Mouse (Mus musculus): Measurements from ENCODE around the gene Ipo13.

Ipo13 gene

DNA sequence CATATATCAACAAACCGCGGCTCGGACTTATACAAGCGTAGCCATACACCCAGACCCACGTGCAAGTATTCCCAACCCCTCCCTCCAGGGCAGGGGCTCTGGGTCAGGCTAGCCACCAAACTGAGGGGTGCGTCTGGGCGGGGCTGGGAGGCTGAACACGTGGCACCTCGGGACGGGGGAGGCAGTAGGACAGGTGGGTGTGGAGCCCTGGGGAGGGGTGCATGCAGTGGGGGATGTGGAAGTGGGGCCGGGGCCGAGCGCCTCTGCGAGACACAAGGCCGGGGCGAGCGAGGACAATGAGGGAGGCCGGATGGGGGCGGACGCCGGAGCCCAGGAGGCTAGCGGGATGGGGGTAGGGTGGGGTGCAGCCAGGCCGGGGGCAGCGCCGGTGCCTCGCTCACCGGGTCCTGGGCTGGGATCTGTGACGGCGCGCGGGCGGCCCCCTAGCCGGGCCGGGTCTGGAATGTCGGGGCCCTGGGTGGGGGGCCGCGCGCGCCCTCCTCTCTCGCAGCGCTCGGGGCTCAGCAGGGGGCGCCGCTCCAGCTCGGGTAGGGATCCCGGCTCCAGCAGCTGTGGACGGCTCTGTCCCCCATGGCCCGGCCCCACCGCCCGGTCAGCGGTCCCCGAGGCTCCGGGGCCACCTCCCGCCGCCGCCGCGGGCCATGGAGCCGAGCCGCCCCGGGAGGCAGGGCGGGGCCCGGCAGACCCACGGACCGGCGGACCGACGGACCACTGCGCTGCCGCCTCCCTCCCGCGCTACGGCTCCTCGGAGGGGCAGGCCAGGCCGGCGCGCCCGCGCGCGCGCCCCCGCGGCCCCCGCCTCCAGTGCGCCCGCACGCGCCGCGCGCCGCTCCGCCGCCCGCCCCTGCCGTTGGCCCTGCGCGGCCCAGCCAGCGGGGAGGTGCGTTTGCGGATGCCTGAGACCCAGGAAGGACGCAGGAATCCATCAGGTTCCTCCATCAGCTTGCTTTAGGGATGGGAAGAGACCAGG, 31.8 kb downstream of the Ipo13 start, which contains the start of gene B4galt2:
B4galt2 (minus strand) TSS at position 787 of the 991 bp plus-strand sequence.
- DNase-seq (ENCODE audit: low spot score) = peak; percentile 63

DNA sequence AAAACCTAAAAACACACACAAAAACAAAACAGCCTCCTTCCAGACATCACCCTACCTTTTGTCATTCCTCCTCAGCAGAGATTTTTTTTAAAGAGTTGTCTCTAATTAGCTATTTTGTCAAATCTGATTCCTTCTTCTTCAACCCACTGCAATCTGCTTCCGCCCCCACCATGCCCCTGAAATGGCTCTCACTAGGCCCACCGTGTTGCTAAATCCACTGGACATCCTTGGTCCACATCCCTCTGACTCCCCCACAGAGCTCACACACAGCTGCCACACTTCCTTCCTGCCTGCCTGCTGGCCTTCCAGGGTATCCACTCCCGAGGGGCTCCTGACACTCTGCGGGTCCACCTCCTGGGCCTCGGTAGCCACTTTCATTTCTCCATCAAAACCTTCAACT, 36.1 kb downstream of the Ipo13 start:
- DNase-seq (ENCODE audit: low spot score) = no peak

DNA sequence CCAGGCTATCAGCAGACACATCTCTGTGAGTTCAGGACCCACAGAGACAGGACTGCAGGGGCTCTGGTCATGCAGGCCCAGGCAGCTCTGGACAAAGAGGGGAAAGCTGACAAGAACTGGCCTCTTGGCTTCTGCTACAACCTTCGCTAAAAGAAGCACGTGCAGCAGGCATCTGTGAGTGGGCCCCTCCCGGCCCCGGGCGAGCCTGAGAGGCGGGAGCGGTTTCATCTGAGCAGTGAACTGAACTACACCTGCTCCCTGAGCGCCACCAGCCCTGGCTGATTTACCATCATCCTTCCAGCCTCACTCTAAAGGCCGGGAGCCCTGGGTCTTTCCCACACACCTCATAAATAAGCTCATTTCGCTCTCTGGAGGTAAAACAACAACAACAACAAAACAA, 36.5 kb downstream of the Ipo13 start:
- no peak for DNase-seq (ENCODE audit: low spot score)

DNA sequence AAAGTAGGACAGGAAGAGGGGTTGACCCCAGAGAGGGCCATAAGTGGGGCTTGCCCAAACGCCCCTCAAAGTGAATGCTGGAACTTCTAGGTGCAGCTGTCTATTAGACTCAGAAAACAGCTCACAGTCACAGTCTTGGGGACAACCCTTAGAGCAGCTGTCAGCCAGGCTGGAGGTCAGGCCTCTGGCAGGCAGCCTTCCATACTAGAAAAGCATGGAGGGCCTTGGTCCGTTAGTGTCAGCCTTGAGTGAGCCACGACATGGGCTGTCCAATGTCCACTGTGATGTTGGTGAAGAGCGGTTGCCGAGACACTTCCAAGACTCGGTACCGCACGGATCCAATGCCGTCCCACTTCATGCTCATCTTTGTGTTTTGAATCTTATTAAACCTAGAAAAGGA, 41.2 kb downstream of the Ipo13 start:
- DNase-seq (ENCODE audit: low spot score) = no peak

DNA sequence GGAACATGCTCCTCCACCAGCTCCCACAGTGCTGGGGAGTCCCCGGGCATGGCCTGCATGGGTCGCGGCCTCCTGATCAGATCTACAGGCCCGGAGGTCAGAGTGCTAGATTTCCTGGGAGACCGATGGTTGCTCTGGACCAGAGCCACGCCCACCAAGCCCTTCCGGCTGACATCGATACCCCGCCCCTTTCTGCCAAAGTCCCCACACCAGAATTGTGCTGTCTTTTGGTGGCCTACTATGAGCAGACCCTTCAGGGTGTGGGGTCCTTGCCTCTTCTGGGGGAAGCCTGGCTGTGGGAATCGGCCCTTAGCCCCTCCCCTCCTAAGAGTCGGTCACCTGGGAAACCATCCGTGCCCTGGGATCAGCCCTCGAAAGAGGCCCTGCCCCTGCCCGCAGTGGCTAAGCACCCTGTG, 42.3 kb downstream of the Ipo13 start, which contains the start of gene Ccdc24:
Ccdc24 (minus strand) TSS at position 87 of the 416 bp plus-strand sequence.
- DNase-seq (ENCODE audit: low spot score) = no peak

DNA sequence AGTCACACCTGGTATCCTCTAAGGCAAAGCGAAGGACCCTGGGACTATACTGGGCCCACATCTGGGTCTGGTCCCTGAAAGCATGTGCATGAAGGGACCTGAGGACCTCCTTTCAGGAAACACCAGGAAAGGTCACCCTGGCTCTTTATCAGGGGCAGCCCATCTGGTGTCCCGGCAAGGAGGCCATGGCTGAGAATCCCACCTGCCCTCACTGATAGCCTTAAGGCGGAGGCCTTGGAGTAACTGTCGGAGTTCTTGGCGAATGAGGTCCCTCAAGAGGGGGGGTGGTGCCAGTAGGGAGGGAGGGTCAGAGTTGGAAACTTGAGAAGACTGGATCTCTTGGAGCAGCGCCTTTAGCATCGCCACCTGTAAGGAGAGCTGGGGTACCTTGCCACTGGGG, 43.0 kb downstream of the Ipo13 start:
- DNase-seq (ENCODE audit: low spot score) = no peak

DNA sequence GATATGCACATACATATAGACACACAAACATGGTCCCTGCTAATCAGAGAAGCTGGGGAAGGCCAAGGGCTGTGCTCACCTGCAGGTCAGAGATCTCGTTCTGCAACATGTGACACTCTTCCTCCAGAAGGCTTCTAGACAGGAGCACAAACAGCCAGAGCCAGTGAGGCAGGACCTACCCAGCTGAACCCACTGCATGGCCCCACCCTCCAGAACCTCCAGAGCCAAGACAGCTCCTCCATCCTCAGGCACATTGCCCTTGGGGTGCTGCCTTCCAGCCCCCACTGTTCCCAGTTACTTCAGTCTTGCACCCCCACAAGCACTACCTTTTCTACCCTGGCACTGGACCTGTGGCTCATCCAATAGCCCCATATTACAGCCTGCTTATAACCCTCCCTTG, 44.4 kb downstream of the Ipo13 start:
- no peak for DNase-seq (ENCODE audit: low spot score)

DNA sequence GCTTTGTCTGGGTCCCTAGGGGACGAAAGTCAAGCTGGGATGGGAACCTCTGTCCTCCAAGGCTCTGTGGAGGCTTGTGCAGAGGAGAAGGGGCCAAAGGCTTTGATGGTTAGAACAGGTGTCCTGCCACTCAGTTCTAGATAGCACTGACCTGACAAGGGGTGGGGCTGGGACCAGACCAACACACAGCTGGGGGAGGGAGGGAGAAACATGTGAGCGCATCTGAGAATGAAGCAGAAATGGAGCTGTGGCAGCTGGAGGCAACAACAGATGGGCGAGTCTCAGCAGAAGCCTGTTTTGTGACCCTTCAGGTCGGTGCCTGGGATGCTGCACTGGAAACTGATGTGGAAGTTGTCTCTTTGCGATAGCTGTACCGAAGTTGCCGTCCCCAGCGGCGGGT, 45.5 kb downstream of the Ipo13 start:
- no peak for DNase-seq (ENCODE audit: low spot score)

DNA sequence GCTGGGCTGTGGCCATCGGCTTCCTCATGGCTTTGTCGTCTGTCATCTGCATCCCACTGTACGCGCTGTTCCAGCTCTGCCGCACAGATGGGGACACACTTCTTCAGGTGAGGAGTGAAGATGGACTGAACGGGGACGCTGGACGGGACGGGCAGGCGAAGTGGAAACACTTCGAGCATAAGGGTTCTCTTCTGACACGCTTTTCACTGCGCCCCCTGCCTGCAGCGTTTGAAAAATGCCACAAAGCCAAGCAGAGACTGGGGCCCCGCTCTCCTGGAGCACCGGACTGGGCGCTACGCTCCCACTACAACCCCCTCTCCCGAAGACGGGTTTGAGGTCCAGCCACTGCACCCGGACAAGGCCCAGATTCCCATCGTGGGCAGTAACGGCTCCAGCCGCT, 47.0 kb downstream of the Ipo13 start:
- peak; percentile 60 for DNase-seq (ENCODE audit: low spot score)

DNA sequence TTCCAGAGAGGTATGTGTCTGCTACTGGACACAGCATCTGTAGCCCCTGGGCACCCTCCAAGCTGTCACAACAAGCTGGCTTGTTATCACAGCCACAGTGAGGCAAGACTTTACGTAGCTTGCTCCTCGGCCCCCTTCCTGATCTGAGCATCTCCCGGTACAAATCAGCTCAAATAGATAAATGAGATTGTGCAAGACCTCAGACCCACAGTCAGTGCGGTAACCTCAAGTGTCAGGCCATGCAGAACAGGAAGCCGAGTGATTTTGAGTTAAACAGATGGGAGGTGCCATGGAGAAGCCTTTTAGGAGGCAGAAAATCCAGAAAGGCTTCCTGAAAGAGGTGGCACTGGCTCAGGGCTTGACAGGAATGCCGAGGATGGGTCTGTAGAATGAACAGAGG, 47.8 kb downstream of the Ipo13 start:
- no peak for DNase-seq (ENCODE audit: low spot score)

DNA sequence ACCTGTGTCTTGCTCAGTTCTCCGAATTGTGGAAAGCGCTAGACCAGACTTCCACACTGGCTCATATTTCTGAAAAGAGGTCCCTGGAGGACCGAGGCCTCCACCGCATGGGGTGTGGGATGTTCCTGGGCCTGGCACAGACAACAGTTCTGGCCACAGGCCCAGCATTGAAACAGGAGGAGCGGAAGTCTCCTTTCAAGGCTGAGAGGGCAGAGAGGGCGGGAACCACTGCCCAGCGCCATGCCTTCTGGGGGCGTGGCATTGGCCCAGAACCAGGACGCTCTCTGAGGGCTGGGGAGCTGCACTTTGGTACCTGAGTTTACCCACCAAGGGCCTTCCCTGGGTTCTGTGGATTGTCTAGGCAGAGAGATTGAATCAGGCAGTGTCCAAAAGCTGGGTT, 48.7 kb downstream of the Ipo13 start:
- no peak for DNase-seq (ENCODE audit: low spot score)

DNA sequence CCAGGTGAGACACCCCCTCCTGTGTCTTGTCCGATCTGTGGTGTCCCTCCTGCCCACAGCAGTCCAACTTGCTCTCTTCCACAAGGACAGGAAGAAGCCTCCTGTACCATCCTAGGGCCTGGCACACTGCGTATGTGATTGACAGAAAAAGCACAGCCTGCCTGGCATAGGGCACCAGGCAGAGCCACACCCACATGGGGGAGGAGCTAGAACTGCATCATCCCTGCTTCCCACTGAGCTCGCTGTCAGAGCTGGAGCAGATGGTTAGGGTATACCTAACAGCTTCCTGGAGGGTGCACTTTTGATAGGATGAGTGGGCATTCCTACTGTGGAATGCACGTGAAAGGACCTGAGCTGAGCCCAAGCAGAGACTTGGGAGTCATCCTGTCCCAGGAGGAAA, 52.0 kb downstream of the Ipo13 start:
- DNase-seq (ENCODE audit: low spot score) = peak; percentile 73

DNA sequence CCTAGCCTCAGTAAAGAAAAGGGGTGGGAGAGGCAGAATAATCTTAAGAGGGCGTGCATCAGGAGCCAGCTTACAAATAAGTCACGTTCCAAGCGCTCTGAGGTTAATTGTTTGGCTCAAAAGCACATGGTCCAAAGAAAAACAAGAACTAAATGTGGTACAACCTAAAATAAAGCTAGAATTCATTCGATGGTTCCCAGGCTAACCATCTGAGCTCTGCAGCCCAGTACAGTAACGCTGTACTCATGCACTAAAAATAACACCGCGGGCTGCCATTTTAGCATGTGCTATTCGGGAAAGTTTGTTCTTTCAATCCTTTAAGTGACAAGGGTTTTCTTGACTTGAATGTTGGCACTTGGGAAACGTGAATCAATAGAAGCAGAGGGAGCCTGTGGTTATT, 54.2 kb downstream of the Ipo13 start:
- no peak for DNase-seq (ENCODE audit: low spot score)

DNA sequence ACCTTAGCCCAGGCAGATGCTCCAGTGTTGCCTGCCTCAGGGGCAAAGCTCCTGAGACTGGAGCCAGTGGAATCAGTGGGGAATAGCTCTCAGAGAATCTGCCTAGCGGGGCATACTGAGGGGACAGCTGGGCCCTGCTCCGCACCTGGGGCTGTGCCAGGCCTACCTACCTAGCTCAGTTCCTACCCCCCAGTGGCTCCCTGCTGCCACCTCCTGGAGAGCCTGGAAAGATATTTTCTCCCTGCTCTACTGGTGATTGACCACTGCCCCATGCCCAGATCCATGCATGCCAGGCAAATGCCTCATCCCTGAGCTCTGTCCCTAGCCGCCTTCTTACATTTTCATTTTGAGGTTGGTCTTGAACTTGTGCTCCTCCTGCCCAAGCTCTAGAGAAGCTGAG, 56.0 kb downstream of the Ipo13 start:
- DNase-seq (ENCODE audit: low spot score) = peak; percentile 73

DNA sequence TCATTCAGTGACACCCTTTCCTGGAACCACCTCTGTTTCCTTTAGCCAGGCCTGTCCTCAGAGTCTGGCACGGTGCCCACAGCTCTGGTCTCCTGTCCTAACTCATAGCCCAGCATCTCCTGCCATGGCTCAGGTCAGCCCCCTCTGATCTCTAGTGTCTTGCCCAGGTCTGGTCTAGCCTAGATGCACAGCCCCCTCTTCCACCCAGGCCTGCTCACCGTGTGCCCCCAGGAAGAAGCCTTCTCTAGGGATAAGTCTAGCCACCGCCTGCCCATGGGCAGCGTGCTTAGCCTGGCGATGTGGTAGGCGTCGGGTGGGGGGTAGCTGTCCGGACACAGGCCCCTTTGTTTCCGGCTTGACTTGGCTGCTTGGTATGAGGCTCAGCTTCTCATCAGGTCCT, 59.7 kb downstream of the Ipo13 start:
- DNase-seq (ENCODE audit: low spot score) = peak; percentile 64

DNA sequence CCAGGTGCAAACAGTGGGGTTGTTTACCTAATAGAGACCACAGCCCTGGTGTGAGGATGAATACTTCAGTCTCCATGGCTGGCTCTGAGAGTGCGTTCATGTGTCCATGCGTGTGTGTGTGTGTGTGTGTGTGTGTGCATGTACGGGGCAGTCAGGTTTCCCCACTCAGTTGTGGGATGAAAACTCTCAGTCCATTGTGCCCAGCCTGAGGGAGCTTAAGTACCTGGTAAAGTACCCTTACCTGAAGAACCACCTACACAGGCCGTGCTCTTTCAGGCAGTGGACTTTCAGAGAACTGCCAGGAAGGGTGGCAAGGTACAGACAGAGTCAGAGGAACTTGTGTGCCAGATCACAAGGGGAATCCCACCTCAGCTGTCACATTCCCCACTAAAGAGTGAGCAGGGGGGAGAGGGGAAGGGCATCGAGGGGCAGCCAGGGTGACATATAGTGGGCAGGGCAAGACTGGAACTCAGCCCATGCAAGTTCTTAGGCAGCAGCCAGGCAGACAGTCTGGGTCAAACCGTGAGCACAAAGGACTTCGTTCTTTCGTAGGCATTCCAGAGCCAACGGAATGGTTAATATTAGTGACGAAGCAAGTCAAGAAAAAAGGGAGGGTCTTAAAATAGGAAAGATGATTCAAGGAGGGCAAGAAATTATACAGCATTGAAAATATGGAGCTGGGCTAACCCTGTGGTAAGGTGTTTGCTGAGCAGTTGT, 62.5 kb downstream of the Ipo13 start:
- no peak for DNase-seq (ENCODE audit: low spot score)

DNA sequence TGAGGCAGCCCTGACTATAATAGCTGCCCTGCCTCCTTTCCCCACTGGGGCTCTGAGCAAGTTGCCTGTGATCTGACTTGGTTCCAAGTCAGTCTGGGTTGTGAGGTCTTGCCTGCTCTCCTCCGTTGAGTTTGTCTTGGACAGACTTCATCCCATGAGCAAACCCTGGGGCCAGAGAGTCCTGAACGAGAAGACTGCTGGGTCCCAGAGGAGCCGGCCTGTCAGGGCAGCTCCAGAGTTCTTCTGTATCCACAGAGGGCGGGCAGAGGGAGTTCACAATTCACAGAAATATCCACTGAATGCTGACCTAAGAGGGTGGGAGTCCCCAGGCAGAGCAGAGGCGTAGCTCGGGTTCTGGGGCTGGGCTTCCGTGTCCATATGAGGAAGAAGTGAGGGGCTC, 63.9 kb downstream of the Ipo13 start:
- DNase-seq (ENCODE audit: low spot score) = no peak

DNA sequence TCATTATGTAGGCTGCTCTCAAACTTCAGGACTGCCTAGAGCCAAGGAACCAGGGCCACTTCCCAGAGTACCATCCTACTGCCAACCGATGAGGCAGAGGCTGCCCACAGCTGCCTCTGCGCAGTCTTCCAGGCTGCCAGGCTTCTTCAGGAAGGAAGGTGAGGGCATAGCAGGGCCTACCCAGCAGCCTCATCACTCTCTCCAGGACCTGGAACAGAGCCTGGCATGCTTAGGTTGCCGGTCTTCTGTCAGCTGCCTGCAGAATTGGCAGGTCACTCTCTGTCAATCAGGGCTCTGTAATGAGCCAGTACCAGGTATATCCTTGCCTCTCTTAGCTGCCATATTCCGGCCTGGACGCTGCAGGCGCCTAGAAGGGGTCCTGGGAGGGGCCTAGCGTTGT, 64.6 kb downstream of the Ipo13 start:
- DNase-seq (ENCODE audit: low spot score) = no peak

DNA sequence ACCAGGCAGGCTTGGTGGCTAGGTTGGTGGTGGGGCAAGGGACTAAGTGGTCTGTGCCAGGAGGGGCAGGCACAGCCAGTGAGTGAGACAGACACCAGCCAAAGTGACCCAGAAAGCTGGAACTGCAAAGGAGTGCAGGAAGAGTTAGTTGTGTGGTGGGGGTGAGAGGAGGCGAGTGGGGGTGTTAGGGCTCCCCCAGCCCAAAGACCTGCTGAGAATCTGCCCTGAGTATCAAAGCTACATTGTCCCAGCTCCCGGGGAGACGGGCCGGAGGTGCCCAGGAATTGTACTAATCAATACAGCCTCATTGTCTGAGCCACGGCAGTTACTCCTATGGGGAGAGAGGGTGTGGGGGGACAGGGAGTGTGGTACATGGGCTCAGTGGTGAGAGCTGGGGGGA, 65.3 kb downstream of the Ipo13 start:
- no peak for DNase-seq (ENCODE audit: low spot score)

DNA sequence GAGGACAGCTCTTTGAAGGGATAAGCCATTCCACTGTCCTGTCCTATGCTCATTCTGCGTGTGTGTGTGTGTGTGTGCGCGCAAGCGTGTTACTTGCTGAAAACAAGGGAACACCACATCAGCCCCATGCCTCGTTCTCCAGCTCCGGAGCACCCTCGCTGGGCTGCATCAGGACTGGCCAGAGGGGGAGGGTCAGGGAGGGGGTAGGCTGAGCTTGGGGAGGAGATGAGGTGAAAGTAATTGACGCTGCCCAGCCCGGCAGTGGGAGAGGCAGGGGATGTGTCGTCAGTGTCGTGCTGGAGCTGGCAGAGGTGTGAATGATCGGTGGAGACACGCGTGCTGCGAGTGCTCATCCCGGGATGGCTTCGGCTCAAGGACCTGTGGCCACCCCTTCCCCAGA, 65.7 kb downstream of the Ipo13 start:
- no peak for DNase-seq (ENCODE audit: low spot score)

DNA sequence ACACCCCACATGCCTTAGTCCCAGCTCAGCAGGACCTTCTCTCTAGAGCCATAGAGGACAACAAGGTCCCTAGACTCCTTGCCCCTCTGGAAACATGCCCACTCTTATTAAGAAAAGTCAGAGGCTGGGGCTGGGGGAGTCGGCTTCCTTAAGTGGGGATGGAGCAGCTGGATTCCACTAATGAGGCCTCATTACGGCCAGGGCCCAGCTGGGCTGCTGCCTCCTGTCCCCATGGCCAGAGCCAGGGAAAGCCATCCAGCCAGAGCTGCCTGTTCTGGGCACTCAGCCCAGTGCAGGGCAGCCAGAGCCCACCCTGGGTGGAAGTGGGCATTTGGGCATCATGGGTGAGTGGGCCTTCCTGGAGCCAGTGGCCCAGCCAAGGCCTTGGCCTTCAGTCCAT, 67.8 kb downstream of the Ipo13 start:
- DNase-seq (ENCODE audit: low spot score) = no peak

DNA sequence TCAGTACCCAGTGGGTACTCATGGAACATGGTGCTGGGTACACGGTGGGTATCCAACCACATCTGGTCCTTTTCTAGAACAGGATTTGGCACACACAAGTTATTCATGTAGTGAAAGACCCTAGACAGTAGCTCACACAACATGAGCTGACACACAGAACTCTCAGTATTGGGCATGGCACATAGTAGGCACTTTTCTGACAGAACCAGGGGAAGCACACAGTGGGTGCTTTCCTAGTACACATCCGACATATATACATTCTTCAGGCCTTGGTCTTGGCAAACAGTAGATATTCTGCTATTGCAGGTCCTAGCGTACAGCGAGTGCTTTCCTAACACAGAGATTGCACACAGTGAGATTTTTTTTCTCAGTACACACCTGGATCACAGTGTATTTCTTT, 68.5 kb downstream of the Ipo13 start:
- no peak for DNase-seq (ENCODE audit: low spot score)

DNA sequence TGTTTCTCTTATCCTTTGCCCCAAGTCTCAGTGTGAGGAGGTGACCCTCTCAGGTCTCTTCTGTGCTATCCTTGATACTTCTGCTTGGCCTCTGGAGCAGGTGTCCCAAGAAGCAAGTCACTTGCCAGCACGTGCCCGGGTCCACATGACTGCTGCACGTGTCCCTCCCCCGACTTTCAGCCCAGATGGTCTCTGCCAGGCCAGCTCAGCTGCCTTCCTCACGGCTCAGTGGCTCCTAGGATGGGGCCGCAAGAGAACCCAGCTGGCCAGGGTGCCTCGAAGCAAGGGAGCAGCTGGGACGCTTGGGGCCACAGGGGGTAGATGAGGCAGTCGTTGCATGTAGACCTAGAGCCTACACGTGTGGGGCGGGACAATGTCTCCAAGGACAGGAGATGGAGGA, 69.5 kb downstream of the Ipo13 start:
- DNase-seq (ENCODE audit: low spot score) = no peak

Measured in layer of hippocampus, adult 11-12 months (tissue).